Mouse (Mus musculus) kidney, postnatal 14 days (tissue): Measurements from ENCODE around the gene Taok1.

Experiments
- DNase-seq: peaks from one replicate; pipeline ENCODE4 v3.0.0; 2022; ENCODE audit warnings: mixed read lengths

The Taok1 gene

GRCm38 (mm10) chr11:77491123-77491501 lies 116.5 kb downstream of the Taok1 start:
- DNase-seq, result peak; percentile 92

DNA sequence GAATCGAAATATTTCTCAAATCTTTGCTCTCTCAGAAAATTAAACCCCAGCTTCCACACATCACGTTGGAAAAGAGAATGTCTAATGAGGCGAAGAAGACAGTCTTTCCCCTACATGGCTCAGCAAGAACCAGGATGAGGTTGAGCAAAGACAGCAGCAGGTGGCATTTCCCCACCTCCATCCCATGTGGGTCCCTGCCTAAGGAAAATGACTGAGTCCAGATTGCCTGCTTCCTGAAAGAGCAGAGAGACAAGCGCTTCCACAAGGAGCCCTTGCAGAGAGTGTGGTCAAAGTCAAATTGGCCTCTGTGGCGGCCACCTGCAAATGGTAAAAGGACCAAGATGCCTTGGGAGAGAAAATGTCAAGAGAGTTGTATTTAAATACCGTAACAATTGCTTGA lies 117.2 kb downstream of the Taok1 start:
- peak; percentile 2 for DNase-seq

DNA sequence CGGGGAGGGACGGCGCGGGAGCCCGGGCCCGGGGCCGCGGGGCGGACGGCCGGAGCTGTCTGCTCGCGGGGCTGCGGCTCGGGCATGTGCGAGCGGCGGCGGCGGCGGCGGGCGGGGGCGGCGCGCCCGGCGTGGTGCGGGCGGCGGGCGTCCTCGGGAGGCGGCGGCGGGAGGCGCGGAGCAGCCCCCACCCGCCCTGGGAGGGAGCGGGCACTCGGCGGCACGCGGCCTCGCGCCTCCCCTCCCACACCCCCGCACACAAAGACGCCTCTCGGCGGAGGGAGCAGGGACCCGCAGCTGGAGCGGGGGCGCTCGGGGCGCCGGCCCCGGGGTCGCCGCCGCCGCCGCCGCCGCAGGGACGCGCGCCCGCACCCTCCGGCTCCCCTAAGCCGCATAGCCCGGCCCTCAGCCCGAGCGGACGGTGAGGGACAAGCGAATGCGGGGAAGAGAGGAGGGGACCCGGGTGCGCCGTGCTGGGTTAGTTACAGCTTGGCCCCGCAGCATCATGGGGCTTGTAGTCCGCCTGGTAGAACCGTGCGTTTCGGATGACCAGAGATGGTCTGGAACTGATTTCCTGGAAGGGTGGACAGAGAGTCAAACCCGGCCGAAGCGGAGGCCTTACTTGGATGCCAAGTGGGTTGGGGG lies 117.9 kb downstream of the Taok1 start, which contains the start of gene Ankrd13b:
TSS of gene Ankrd13b (minus strand) at position 88 of the 645 bp plus-strand sequence.
- DNase-seq, result peak; percentile 86

GRCm38 (mm10) chr11:77488771-77489581 lies 118.6 kb downstream of the Taok1 start:
- DNase-seq, result peak; percentile 17

GRCm38 (mm10) chr11:77486798-77487197 lies 120.8 kb downstream of the Taok1 start:
- peak; percentile 27 for DNase-seq

DNA sequence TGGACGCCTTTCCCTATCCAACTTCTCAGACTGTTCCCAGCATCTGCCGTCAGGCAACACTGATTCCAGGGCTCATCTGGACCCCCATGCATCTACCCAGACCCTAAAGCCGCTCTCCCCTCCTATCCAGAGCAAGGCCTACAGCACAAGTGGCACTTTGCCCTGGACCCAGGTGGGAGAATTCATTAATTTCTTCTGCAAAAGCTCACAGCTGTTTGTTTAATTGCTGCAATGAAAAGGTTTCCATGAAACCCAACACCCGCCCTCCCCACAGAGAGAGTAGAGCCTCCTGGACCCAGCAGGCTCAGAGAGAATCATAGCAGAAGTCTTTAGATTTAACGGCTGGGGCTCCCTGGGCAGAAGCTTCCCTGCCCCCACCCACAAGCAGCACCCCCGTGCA lies 122.4 kb downstream of the Taok1 start:
- DNase-seq, result no peak

- DNase-seq, result no peak
These were observed 123.9 kb downstream of the Taok1 start for GRCm38 (mm10) chr11:77483510-77484255.

DNA sequence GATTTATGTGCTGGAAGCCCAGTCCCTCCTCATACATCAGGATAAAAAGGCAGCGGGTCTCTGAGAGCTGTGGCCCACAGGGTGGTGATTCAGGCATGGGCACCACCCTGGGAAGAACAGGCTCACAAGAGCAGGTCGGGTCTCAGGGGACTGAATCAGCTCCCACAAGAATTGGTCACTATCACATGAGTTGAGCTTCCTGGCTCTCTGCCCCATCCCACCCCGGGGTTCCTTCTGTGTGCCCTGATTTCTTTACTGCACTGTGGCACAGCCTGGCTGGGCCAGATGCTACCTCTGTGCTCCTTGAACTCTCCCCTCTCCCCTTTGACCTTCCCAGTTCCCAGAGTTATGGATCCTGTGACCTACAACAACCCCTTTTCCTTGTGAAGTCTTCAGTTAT lies 124.6 kb downstream of the Taok1 start:
- DNase-seq, result no peak
